Mouse (Mus musculus): ENCODE measurements around the gene Slc20a1.

Slc20a1 gene

GRCm38 (mm10) chr2:129228571-129228970 lies 30.0 kb downstream of the Slc20a1 start:
- DNase-seq: no peak

- DNase-seq: no peak
Measured at GRCm38 (mm10) chr2:129229316-129229715, 30.8 kb downstream of the Slc20a1 start.

- no peak for DNase-seq
Measured at GRCm38 (mm10) chr2:129232023-129232422, 33.5 kb downstream of the Slc20a1 start.

GRCm38 (mm10) chr2:129232484-129232883 lies 33.9 kb downstream of the Slc20a1 start:
- DNase-seq: no peak

- DNase-seq: no peak
Measured at GRCm38 (mm10) chr2:129233218-129233617, 34.7 kb downstream of the Slc20a1 start.

GRCm38 (mm10) chr2:129233803-129234477 lies 35.4 kb downstream of the Slc20a1 start:
- DNase-seq: no peak

GRCm38 (mm10) chr2:129234731-129235130 lies 36.2 kb downstream of the Slc20a1 start:
- no peak for DNase-seq

GRCm38 (mm10) chr2:129236526-129236925 lies 38.0 kb downstream of the Slc20a1 start:
- DNase-seq: no peak

- no peak for DNase-seq
Measured at GRCm38 (mm10) chr2:129240726-129241432, 42.3 kb downstream of the Slc20a1 start.

GRCm38 (mm10) chr2:129241845-129242833 lies 43.6 kb downstream of the Slc20a1 start:
- DNase-seq: no peak

- no peak for DNase-seq
Measured at GRCm38 (mm10) chr2:129243005-129243404, 44.4 kb downstream of the Slc20a1 start.

GRCm38 (mm10) chr2:129243786-129244185 lies 45.2 kb downstream of the Slc20a1 start:
- DNase-seq: no peak

GRCm38 (mm10) chr2:129244446-129245120 lies 46.0 kb downstream of the Slc20a1 start:
- DNase-seq: no peak

GRCm38 (mm10) chr2:129245618-129246017 lies 47.1 kb downstream of the Slc20a1 start:
- no peak for DNase-seq

GRCm38 (mm10) chr2:129246436-129246835 lies 47.9 kb downstream of the Slc20a1 start:
- DNase-seq: no peak

- DNase-seq: no peak
Measured at GRCm38 (mm10) chr2:129246924-129247323, 48.4 kb downstream of the Slc20a1 start.

GRCm38 (mm10) chr2:129247707-129248121 lies 49.1 kb downstream of the Slc20a1 start:
- no peak for DNase-seq

- DNase-seq: no peak
Measured at GRCm38 (mm10) chr2:129249321-129249720, 50.8 kb downstream of the Slc20a1 start.

GRCm38 (mm10) chr2:129252836-129253630 lies 54.5 kb downstream of the Slc20a1 start:
- no peak for DNase-seq

GRCm38 (mm10) chr2:129253631-129253970 lies 55.0 kb downstream of the Slc20a1 start:
- no peak for DNase-seq

- no peak for DNase-seq
Measured at GRCm38 (mm10) chr2:129254076-129254475, 55.5 kb downstream of the Slc20a1 start.

GRCm38 (mm10) chr2:129256006-129256405 lies 57.4 kb downstream of the Slc20a1 start:
- DNase-seq: no peak
